Mouse (Mus musculus) intestine, embryonic 14.5 days (tissue): ENCODE results near the gene Cdh1. TPM values are rescaled to one million over a fixed set of nuclear protein-coding genes. Genes with fewer than 3 reads are reported as not detected.

Experiments used
- ATAC-seq: fragments of 200-750 bp; cut with Nextera tagmentation; replicated peaks from 2 replicates; pipeline ENCODE4 v1.8.0; 2017; ENCODE audit warnings: low read depth, moderate number of reproducible peaks, moderate TSS enrichment, moderate library complexity; ENCODE audit not compliant: low FRiP score, low TSS enrichment
- DNase-seq: peaks from one replicate; pipeline ENCODE4 v3.0.0-alpha.2; 2018; ENCODE audit warnings: low spot score
- H3K27ac ChIP-seq: fragments of 300-500 bp; sonication (generic); 2 replicates; pipeline ENCODE4 v1.5.1; 2014; ENCODE audit warnings: low read depth, mild to moderate bottlenecking, control low read depth
- H3K27me3 ChIP-seq: fragments of 300-500 bp; sonication (generic); replicated peaks from 2 replicates; pipeline ENCODE4 v1.6.1; 2014; ENCODE audit warnings: low read length, control low read depth; ENCODE audit not compliant: control insufficient read depth, insufficient read depth
- H3K36me3 ChIP-seq: fragments of 300-500 bp; sonication (generic); 2 replicates; pipeline ENCODE4 v1.6.1; 2014; ENCODE audit warnings: low read length, control low read depth; ENCODE audit not compliant: control insufficient read depth, insufficient read depth
- H3K4me1 ChIP-seq: fragments of 300-500 bp; sonication (generic); replicated peaks from 2 replicates; pipeline ENCODE4 v1.6.1; 2014; ENCODE audit warnings: low read length, control low read depth, mixed read lengths; ENCODE audit not compliant: control insufficient read depth, insufficient read depth
- H3K4me2 ChIP-seq: fragments of 300-500 bp; sonication (generic); 2 replicates; pipeline ENCODE4 v1.6.1; 2014; ENCODE audit warnings: low read length
- H3K4me3 ChIP-seq: fragments of 300-500 bp; sonication (generic); 2 replicates; pipeline ENCODE4 v1.5.1; 2014; ENCODE audit warnings: low read depth, low read length, control low read depth, mixed read lengths
- H3K9ac ChIP-seq: fragments of 300-500 bp; sonication (generic); 2 replicates; pipeline ENCODE4 v1.6.1; 2014; ENCODE audit warnings: mild to moderate bottlenecking, low read length
- H3K9me3 ChIP-seq: fragments of 300-500 bp; sonication (generic); 2 replicates; pipeline ENCODE4 v1.6.1; 2016; ENCODE audit warnings: low read length, control low read depth; ENCODE audit not compliant: control insufficient read depth
- WGBS: fragments of 180-500 bp; shearing (Covaris S2); extraction: QIAGEN DNeasy Blood & Tissue Kit; methylation state at CpG from one replicate; pipeline ENCODE4 v1.1.7; 2014; 5-methylcytosine and 5-hydroxymethylcytosine counted together
- polyA plus RNA-seq: library from polyadenylated mRNA; unstranded; fragments of >200 nt; fragmentation: Nextera tagmentation; extraction: Ambion mirVana; gene quantifications from 2 replicates; pipeline ENCODE4 v1.2.1, GENCODE M21; 2014

Cdh1 gene
- polyA plus RNA-seq, 1 experiment from 2014 or later = 152 TPM

GRCm38 (mm10) chr8:106633361-106634158, 30.4 kb downstream of the Cdh1 start:
- Histone ChIP-seq H3K4me1 (peaks cover 25% of the 10 kb centered on the region), H3K9ac (no peak overlapping the region), H3K27me3 (no peaks in the 10 kb centered on the region), H3K9me3 (no peaks in the 10 kb centered on the region), H3K36me3 (no peaks in the 10 kb centered on the region), H3K4me2 (no peak overlapping the region), H3K4me3 (no peak overlapping the region), H3K27ac (no peak overlapping the region)
- ATAC-seq (peak; percentile 70), DNase-seq (no peak)
- 62% methylated on average over 17 of the region's 17 CpGs for WGBS

DNA sequence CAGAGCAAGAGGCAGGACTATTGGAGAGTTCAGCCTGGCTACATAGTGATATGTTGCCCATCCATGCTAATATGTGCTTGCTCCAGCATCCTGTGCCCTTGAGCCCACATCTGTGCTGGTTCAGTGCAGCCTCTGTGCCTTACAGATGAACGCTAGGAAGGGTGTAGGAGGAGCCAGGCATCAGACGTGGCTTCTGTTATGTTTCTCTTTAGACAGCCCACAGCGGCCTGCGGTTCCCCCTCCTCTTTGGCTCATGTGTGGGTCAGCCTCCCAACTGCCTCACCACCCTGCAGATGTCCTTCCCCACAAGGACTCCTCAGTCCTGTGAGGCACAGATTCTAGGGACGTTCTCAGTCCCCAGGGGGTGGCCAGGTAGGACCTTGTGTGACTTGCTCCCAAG, 32.1 kb downstream of the Cdh1 start:
- WGBS = 8% methylated on average over 5 of the region's 5 CpGs
- DNase-seq = no peak
- Histone ChIP-seq H3K4me1 (peaks cover 25% of the 10 kb centered on the region), H3K4me2 (no peak overlapping the region), H3K9ac (no peak overlapping the region), H3K27ac (no peak overlapping the region), H3K27me3 (no peaks in the 10 kb centered on the region), H3K9me3 (no peaks in the 10 kb centered on the region), H3K36me3 (no peaks in the 10 kb centered on the region), H3K4me3 (no peak overlapping the region)
- no peak for ATAC-seq

DNA sequence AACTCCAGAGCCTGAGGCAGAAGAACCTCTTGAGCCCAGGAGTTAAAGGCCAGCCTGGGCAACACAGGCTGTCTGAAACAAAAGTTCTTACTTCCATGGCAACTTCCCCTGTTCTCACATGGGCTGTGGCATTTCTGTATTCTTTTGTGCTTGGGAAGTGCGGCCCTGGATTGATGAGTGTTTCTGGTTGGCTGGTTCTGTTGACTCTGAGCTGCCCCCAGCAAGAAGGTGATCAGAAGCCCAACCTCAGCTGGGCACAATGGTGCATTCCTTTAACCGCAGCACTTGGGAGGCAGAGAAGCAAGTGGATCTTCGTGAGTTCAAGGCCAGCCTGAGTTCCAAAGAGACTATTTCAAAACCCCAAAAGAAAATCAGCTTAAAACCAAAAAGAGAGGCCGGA, 34.3 kb downstream of the Cdh1 start:
- Histone ChIP-seq H3K4me1 (peaks cover 25% of the 10 kb centered on the region), H3K36me3 (no peaks in the 10 kb centered on the region), H3K9ac (no peak overlapping the region), H3K27me3 (no peaks in the 10 kb centered on the region), H3K4me2 (no peak overlapping the region), H3K27ac (no peak overlapping the region), H3K4me3 (no peak overlapping the region), H3K9me3 (no peaks in the 10 kb centered on the region)
- no peak for ATAC-seq
- 87% methylated on average over 4 of the region's 4 CpGs for WGBS
- no peak for DNase-seq

DNA sequence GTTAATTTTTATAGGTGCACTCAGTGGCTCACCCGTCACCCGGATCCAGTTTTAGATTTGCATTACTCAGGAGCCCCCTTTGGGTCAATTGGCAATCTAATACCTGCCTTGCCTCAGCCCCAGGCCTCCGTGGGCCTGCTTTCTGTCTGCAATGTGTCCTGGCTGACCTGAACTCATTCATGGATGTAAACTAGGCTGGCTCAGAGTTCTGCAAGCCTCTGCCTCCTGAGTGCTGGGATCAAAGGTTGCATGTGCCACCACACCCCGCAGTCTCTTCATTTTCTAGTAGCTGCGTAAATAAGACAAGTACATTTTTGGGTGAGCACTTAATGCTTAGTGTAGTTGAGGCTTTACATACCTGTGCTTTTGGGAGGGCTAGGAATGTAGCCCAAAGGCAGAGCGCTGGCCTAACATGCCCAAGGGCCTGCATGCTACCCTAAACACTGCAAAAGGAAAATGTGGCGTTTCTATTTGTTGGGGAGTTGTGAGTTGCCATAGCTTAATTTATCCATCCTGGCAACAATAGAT, 35.7 kb downstream of the Cdh1 start:
- DNase-seq = no peak
- no peak overlapping the region for H3K4me2 ChIP-seq

GRCm38 (mm10) chr8:106640212-106640611, 37.1 kb downstream of the Cdh1 start:
- Histone ChIP-seq H3K27me3 (no peaks in the 10 kb centered on the region), H3K4me3 (no peak overlapping the region), H3K9ac (no peak overlapping the region), H3K4me2 (no peak overlapping the region), H3K9me3 (no peaks in the 10 kb centered on the region), H3K4me1 (peaks cover 21% of the 10 kb centered on the region), H3K27ac (no peak overlapping the region), H3K36me3 (no peaks in the 10 kb centered on the region)
- DNase-seq = no peak
- WGBS = 80% methylated on average over 7 of the region's 7 CpGs
- no peak for ATAC-seq

More for the DNA sequence above, 35.7 kb downstream of the Cdh1 start:
- peaks cover 23% of the 10 kb centered on the region for H3K4me1 ChIP-seq
- no peak overlapping the region for H3K27ac ChIP-seq
- no peak overlapping the region for H3K9ac ChIP-seq
- no peaks in the 10 kb centered on the region for H3K27me3 ChIP-seq
- no peaks in the 10 kb centered on the region for H3K36me3 ChIP-seq
- no peak for ATAC-seq
- no peaks in the 10 kb centered on the region for H3K9me3 ChIP-seq
- WGBS = 70% methylated on average over 7 of the region's 7 CpGs
- H3K4me3 ChIP-seq = no peak overlapping the region

DNA sequence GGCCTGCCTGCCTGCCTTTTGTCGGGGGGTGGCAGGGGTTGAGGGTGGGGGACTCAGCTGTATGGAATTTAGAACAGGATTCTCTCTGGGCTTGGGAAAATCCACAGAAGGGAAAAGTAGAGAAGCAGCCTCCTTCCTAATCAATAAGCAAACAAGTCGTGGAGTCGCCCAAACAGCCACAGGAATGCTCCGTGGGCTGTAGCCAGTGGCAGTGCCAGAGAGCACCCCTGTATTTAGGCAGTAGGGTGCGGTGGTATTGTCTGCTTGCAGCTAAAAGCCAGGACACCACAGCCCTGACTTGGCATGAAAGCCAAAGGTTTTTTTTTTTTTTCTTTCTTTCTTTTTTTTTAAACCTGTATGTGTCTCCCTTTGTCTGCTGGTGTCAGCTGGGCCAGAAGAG, 37.8 kb downstream of the Cdh1 start:
- H3K36me3 ChIP-seq = no peaks in the 10 kb centered on the region
- H3K4me2 ChIP-seq = no peak overlapping the region
- no peak for ATAC-seq
- no peaks in the 10 kb centered on the region for H3K9me3 ChIP-seq
- peaks cover 14% of the 10 kb centered on the region for H3K4me1 ChIP-seq
- H3K9ac ChIP-seq = no peak overlapping the region
- 68% methylated on average over 5 of the region's 5 CpGs for WGBS
- DNase-seq = no peak
- H3K4me3 ChIP-seq = no peak overlapping the region
- no peaks in the 10 kb centered on the region for H3K27me3 ChIP-seq
- H3K27ac ChIP-seq = no peak overlapping the region

DNA sequence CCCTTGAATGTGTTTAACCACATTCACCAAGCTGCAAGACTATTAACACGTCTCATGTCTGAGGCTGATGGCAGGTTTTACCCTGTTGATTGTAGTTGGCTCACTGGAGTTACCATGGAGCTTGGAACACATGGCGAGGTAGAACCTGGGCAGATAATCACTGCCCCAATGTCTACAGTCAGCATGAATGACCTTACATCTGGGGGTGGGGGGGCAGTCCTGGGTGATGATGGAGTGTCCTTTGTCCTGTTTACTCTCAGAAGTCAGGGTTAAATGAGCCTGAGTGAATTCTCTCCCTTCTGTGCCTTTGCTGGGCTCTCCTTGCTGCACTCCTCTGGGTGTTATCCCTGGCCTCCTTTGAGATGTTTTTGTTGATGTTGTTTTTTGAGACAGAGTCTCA, 39.0 kb downstream of the Cdh1 start:
- H3K9me3 ChIP-seq = no peaks in the 10 kb centered on the region
- 70% methylated on average over 2 of the region's 2 CpGs for WGBS
- ATAC-seq (no peak), DNase-seq (no peak)
- H3K9ac ChIP-seq = no peak overlapping the region
- H3K4me3 ChIP-seq = no peak overlapping the region
- no peak overlapping the region for H3K27ac ChIP-seq
- H3K4me2 ChIP-seq = no peak overlapping the region
- H3K36me3 ChIP-seq = no peaks in the 10 kb centered on the region
- H3K4me1 ChIP-seq = peaks cover 3% of the 10 kb centered on the region
- H3K27me3 ChIP-seq = no peaks in the 10 kb centered on the region

DNA sequence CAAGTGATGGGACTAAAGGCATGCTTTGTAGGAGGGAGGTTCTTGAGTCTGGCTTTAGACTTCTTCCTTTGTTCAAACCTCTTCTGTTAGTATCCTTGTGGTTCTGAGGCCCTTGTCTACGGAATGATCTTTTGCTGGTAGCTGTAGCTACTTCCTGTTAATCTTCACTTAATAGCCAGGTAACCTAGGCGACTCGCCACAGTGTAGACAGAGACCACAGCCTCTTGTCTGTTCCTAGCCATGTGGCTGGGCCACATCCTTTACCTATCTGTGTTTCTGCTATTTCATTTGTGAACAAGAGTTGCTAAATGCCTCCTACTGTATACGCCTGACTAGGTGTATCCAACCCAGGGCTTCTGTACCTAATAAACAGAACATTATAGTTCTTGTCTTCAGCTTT, 39.9 kb downstream of the Cdh1 start:
- no peaks in the 10 kb centered on the region for H3K27me3 ChIP-seq
- no peak overlapping the region for H3K27ac ChIP-seq
- DNase-seq (no peak), ATAC-seq (no peak)
- no peak overlapping the region for H3K9ac ChIP-seq
- H3K9me3 ChIP-seq = no peaks in the 10 kb centered on the region
- 75% methylated on average over 4 of the region's 4 CpGs for WGBS
- no peak overlapping the region for H3K4me3 ChIP-seq
- no peaks in the 10 kb centered on the region for H3K36me3 ChIP-seq
- H3K4me2 ChIP-seq = no peak overlapping the region
- no peaks in the 10 kb centered on the region; the same call in 1 of the 2 replicates for H3K4me1 ChIP-seq

DNA sequence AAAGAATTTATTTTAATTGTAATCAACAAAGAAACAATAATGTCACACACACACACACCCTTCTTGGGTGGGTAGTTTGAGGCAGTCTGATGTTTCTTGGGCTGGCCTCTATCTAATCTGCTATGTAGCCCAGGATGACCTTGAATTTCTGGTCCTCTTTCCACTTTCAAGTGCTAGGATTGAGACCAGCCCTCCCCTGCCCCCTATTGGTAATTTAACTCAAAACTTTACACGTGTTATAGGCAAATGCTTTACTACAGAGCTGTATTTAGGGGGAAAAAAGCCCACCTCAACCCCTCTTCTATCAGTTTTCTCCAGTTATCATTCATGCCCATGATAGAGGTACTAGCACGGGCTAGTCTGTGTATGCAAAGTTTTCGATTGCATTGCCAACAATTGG, 41.8 kb downstream of the Cdh1 start:
- DNase-seq (no peak), ATAC-seq (no peak)
- no peaks in the 10 kb centered on the region; the same call in 1 of the 2 replicates for H3K4me1 ChIP-seq
- H3K9ac ChIP-seq = no peak overlapping the region
- no peak overlapping the region for H3K4me3 ChIP-seq
- no peaks in the 10 kb centered on the region for H3K36me3 ChIP-seq
- H3K27me3 ChIP-seq = no peaks in the 10 kb centered on the region
- WGBS = 76% methylated on average over 3 of the region's 3 CpGs
- H3K27ac ChIP-seq = no peak overlapping the region
- no peak overlapping the region for H3K4me2 ChIP-seq
- H3K9me3 ChIP-seq = no peaks in the 10 kb centered on the region
